Mouse (Mus musculus): ENCODE results near the gene Stx2. TPM values are rescaled to one million over a fixed set of nuclear protein-coding genes. Genes with fewer than 3 reads are reported as not detected.

The Stx2 gene
- polyA plus RNA-seq, 1 experiment from 2014 or later = 65.5 TPM

GRCm38 (mm10) chr5:129026171-129026570 lies 17.8 kb upstream of the Stx2 start:
- H3K9ac ChIP-seq = no peak overlapping the region
- H3K27me3 ChIP-seq = no peaks in the 10 kb centered on the region
- H3K4me3 ChIP-seq (replicated peaks) = no peak overlapping the region
- no peak overlapping the region for H3K27ac ChIP-seq (replicated peaks)
- 84% methylated on average over 3 of the region's 3 CpGs for WGBS (ENCODE audit: insufficient replicate concordance)
- H3K4me2 ChIP-seq = no peak overlapping the region
- ATAC-seq (ENCODE audit: insufficient read depth) = no peak
- peaks cover 52% of the 10 kb centered on the region for H3K36me3 ChIP-seq (replicated peaks)
- peaks cover 11% of the 10 kb centered on the region for H3K4me1 ChIP-seq (replicated peaks)
- no peaks in the 10 kb centered on the region for H3K9me3 ChIP-seq (replicated peaks)

- no peaks in the 10 kb centered on the region for H3K9me3 ChIP-seq (replicated peaks)
- no peak for ATAC-seq (ENCODE audit: insufficient read depth)
- H3K9ac ChIP-seq = no peak overlapping the region
- H3K27ac ChIP-seq (replicated peaks) = no peak overlapping the region
- WGBS (ENCODE audit: insufficient replicate concordance) = 84% methylated on average over 2 of the region's 2 CpGs
- H3K4me3 ChIP-seq (replicated peaks) = no peak overlapping the region
- no peak overlapping the region for H3K4me2 ChIP-seq
- H3K4me1 ChIP-seq (replicated peaks) = peaks cover 9% of the 10 kb centered on the region
- no peaks in the 10 kb centered on the region for H3K27me3 ChIP-seq
- peaks cover 53% of the 10 kb centered on the region for H3K36me3 ChIP-seq (replicated peaks)
Measured at GRCm38 (mm10) chr5:129025725-129026124, 17.4 kb upstream of the Stx2 start.

GRCm38 (mm10) chr5:129025048-129025447 lies 16.7 kb upstream of the Stx2 start:
- no peak for ATAC-seq (ENCODE audit: insufficient read depth)
- 43% methylated on average over 2 of the region's 2 CpGs for WGBS (ENCODE audit: insufficient replicate concordance)
- peaks cover 53% of the 10 kb centered on the region for H3K36me3 ChIP-seq (replicated peaks)

GRCm38 (mm10) chr5:129020731-129021130 lies 12.4 kb upstream of the Stx2 start:
- WGBS (ENCODE audit: insufficient replicate concordance) = 3% methylated on average over 28 of the region's 28 CpGs
- no peak for ATAC-seq (ENCODE audit: insufficient read depth)
- H3K36me3 ChIP-seq (replicated peaks) = peaks cover 43% of the 10 kb centered on the region

More at GRCm38 (mm10) chr5:129025048-129025447, 16.7 kb upstream of the Stx2 start:
- Histone ChIP-seq H3K4me2 (no peak overlapping the region), H3K27me3 (no peaks in the 10 kb centered on the region), H3K9ac (no peak overlapping the region), H3K27ac (replicated peaks) (no peak overlapping the region), H3K9me3 (replicated peaks) (no peaks in the 10 kb centered on the region), H3K4me1 (replicated peaks) (peaks cover 9% of the 10 kb centered on the region), H3K4me3 (replicated peaks) (no peak overlapping the region)

GRCm38 (mm10) chr5:129020300-129020668 lies 11.9 kb upstream of the Stx2 start:
- peak overlapping the region; percentile 88 for H3K4me2 ChIP-seq
- WGBS (ENCODE audit: insufficient replicate concordance) = under 1% methylated on average over 53 of the region's 56 CpGs
- peak overlapping the region; percentile 96 for H3K27ac ChIP-seq (replicated peaks)
- no peaks in the 10 kb centered on the region for H3K9me3 ChIP-seq (replicated peaks)
- peaks cover 29% of the 10 kb centered on the region for H3K4me1 ChIP-seq (replicated peaks)
- H3K36me3 ChIP-seq (replicated peaks) = peaks cover 39% of the 10 kb centered on the region
- no peaks in the 10 kb centered on the region for H3K27me3 ChIP-seq
- ATAC-seq (ENCODE audit: insufficient read depth) = peak; percentile 60
- H3K9ac ChIP-seq = peak overlapping the region; percentile 96
- peak overlapping the region; percentile 99 for H3K4me3 ChIP-seq (replicated peaks)

More at GRCm38 (mm10) chr5:129020731-129021130, 12.4 kb upstream of the Stx2 start:
- H3K27me3 ChIP-seq = no peaks in the 10 kb centered on the region
- peak overlapping the region; percentile 88 for H3K4me2 ChIP-seq
- no peaks in the 10 kb centered on the region for H3K9me3 ChIP-seq (replicated peaks)
- peaks cover 29% of the 10 kb centered on the region for H3K4me1 ChIP-seq (replicated peaks)
- peak overlapping the region; percentile 96 for H3K9ac ChIP-seq
- H3K27ac ChIP-seq (replicated peaks) = peak overlapping the region; percentile 96
- H3K4me3 ChIP-seq (replicated peaks) = peak overlapping the region; percentile 99

- Histone ChIP-seq H3K27ac (replicated peaks) (peak within 1 kb of the TSS; percentile 96), H3K9ac (peak within 1 kb of the TSS; percentile 96), H3K4me3 (replicated peaks) (peak within 1 kb of the TSS; percentile 99), H3K9me3 (replicated peaks) (no peaks in the 10 kb centered on the region), H3K27me3 (no peaks in the 10 kb centered on the region), H3K36me3 (replicated peaks) (peaks cover 33% of the 10 kb centered on the region), H3K4me2 (peak within 1 kb of the TSS; percentile 88), H3K4me1 (replicated peaks) (peaks cover 29% of the 10 kb centered on the region)
- ATAC-seq (ENCODE audit: insufficient read depth) = peak; percentile 95
- WGBS (ENCODE audit: insufficient replicate concordance) = under 1% methylated on average over 97 of the region's 102 CpGs
Measured at GRCm38 (mm10) chr5:129019497-129020299, 11.3 kb upstream of the Stx2 start, which contains the start of gene Ran. Gene Ran (plus strand): TSS chr5:129020069.

- Histone ChIP-seq H3K9me3 (replicated peaks) (no peaks in the 10 kb centered on the region), H3K4me2 (peak overlapping the region; percentile 88), H3K36me3 (replicated peaks) (peaks cover 25% of the 10 kb centered on the region), H3K27me3 (no peaks in the 10 kb centered on the region), H3K9ac (peak overlapping the region; percentile 67), H3K27ac (replicated peaks) (peak overlapping the region; percentile 96), H3K4me1 (replicated peaks) (peaks cover 29% of the 10 kb centered on the region), H3K4me3 (replicated peaks) (peak overlapping the region; percentile 99)
- 54% methylated on average over 13 of the region's 13 CpGs for WGBS (ENCODE audit: insufficient replicate concordance)
- peak; percentile 10 for ATAC-seq (ENCODE audit: insufficient read depth)
Measured at GRCm38 (mm10) chr5:129018782-129019489, 10.6 kb upstream of the Stx2 start.

- Histone ChIP-seq H3K27me3 (no peaks in the 10 kb centered on the region), H3K36me3 (replicated peaks) (peaks cover 3% of the 10 kb centered on the region)
- WGBS (ENCODE audit: insufficient replicate concordance) = 76% methylated on average over 3 of the region's 3 CpGs
Measured at GRCm38 (mm10) chr5:129016370-129016769, 8.0 kb upstream of the Stx2 start.

GRCm38 (mm10) chr5:129015540-129015939 lies 7.2 kb upstream of the Stx2 start:
- 74% methylated on average over 5 of the region's 5 CpGs for WGBS (ENCODE audit: insufficient replicate concordance)
- ATAC-seq (ENCODE audit: insufficient read depth) = no peak
- Histone ChIP-seq H3K4me3 (replicated peaks) (no peak overlapping the region), H3K4me2 (no peak overlapping the region), H3K36me3 (replicated peaks) (no peaks in the 10 kb centered on the region), H3K9ac (no peak overlapping the region), H3K4me1 (replicated peaks) (peaks cover 34% of the 10 kb centered on the region), H3K27me3 (no peaks in the 10 kb centered on the region), H3K9me3 (replicated peaks) (no peaks in the 10 kb centered on the region), H3K27ac (replicated peaks) (no peak overlapping the region)

More at GRCm38 (mm10) chr5:129016370-129016769, 8.0 kb upstream of the Stx2 start:
- H3K9me3 ChIP-seq (replicated peaks) = no peaks in the 10 kb centered on the region
- H3K4me3 ChIP-seq (replicated peaks) = no peak overlapping the region
- H3K27ac ChIP-seq (replicated peaks) = no peak overlapping the region
- no peak overlapping the region for H3K9ac ChIP-seq
- no peak for ATAC-seq (ENCODE audit: insufficient read depth)
- H3K4me1 ChIP-seq (replicated peaks) = peaks cover 30% of the 10 kb centered on the region
- H3K4me2 ChIP-seq = no peak overlapping the region

GRCm38 (mm10) chr5:129015020-129015419 lies 6.6 kb upstream of the Stx2 start:
- no peaks in the 10 kb centered on the region for H3K9me3 ChIP-seq (replicated peaks)
- no peak overlapping the region for H3K4me2 ChIP-seq
- H3K27me3 ChIP-seq = no peaks in the 10 kb centered on the region
- H3K4me1 ChIP-seq (replicated peaks) = peaks cover 34% of the 10 kb centered on the region
- H3K27ac ChIP-seq (replicated peaks) = no peak overlapping the region
- WGBS (ENCODE audit: insufficient replicate concordance) = 41% methylated on average over 3 of the region's 3 CpGs
- H3K9ac ChIP-seq = no peak overlapping the region
- no peak for ATAC-seq (ENCODE audit: insufficient read depth)
- no peaks in the 10 kb centered on the region for H3K36me3 ChIP-seq (replicated peaks)
- no peak overlapping the region for H3K4me3 ChIP-seq (replicated peaks)

GRCm38 (mm10) chr5:129010937-129011336 lies 2.6 kb upstream of the Stx2 start:
- Histone ChIP-seq H3K4me1 (replicated peaks) (peaks cover 41% of the 10 kb centered on the region), H3K9ac (no peak overlapping the region)
- 69% methylated on average over 2 of the region's 2 CpGs for WGBS (ENCODE audit: insufficient replicate concordance)

More at GRCm38 (mm10) chr5:129010937-129011336, 2.6 kb upstream of the Stx2 start:
- Histone ChIP-seq H3K36me3 (replicated peaks) (peaks cover 2% of the 10 kb centered on the region), H3K4me3 (replicated peaks) (no peak overlapping the region), H3K27ac (replicated peaks) (no peak overlapping the region), H3K27me3 (no peaks in the 10 kb centered on the region), H3K4me2 (no peak overlapping the region), H3K9me3 (replicated peaks) (no peaks in the 10 kb centered on the region)
- no peak for ATAC-seq (ENCODE audit: insufficient read depth)

Measured in liver, embryonic 15.5 days (tissue).